Mouse (Mus musculus): ENCODE measurements around the gene Gm8180. TPM values are rescaled to one million over a fixed set of nuclear protein-coding genes. Genes with fewer than 3 reads are reported as not detected.
"Not testable (repeated sequence)": the region's sequence is repeated elsewhere in the genome, so short reads cannot be mapped to it uniquely, and the experiment has no call there.

Gene Gm8180
- polyA plus RNA-seq (2015; fragmentation: Nextera tagmentation; extraction: Ambion mirVana), result not detected in 2 replicates

GRCm38 (mm10) chr14:43784645-43785044 lies at the start of gene Gm8180:
Gene Gm8180, minus strand, starts transcription at chr14:43784745.
- not testable (repeated sequence) for DNase-seq (ENCODE audit: low spot score)

GRCm38 (mm10) chr14:43830385-43830784 lies 45.8 kb upstream of the Gm8180 start:
- not testable (repeated sequence) for DNase-seq (ENCODE audit: low spot score)

GRCm38 (mm10) chr14:43824176-43824575 lies 39.6 kb upstream of the Gm8180 start:
- DNase-seq (ENCODE audit: low spot score), result not testable (repeated sequence)

GRCm38 (mm10) chr14:43821869-43822268 lies 37.3 kb upstream of the Gm8180 start:
- DNase-seq (ENCODE audit: low spot score), result not testable (repeated sequence)

- DNase-seq (ENCODE audit: low spot score), result peak; percentile 13
Measured at GRCm38 (mm10) chr14:43812458-43812857, 27.9 kb upstream of the Gm8180 start.

GRCm38 (mm10) chr14:43808142-43808541 lies 23.6 kb upstream of the Gm8180 start:
- not testable (repeated sequence) for DNase-seq (ENCODE audit: low spot score)

GRCm38 (mm10) chr14:43804435-43804834 lies 19.9 kb upstream of the Gm8180 start:
- DNase-seq (ENCODE audit: low spot score), result not testable (repeated sequence)

GRCm38 (mm10) chr14:43796905-43797470 lies 12.4 kb upstream of the Gm8180 start:
- DNase-seq (ENCODE audit: low spot score), result not testable (repeated sequence)

GRCm38 (mm10) chr14:43796069-43796904 lies 11.7 kb upstream of the Gm8180 start:
- no peak for DNase-seq (ENCODE audit: low spot score)

- not testable (repeated sequence) for DNase-seq (ENCODE audit: low spot score)
Measured at GRCm38 (mm10) chr14:43793811-43794210, 9.3 kb upstream of the Gm8180 start.

GRCm38 (mm10) chr14:43747566-43747965 lies 37.0 kb downstream of the Gm8180 start, which contains the start of gene Gm6526:
Gene Gm6526, plus strand, starts transcription at chr14:43747866.
- DNase-seq (ENCODE audit: low spot score), result not testable (repeated sequence)

Other genes with a start within 250 kb of the Gm8180 start
- 0.17 TPM in 2 replicates for gene Gm5799, start 241.2 kb downstream of the Gm8180 start, polyA plus RNA-seq (2015; fragmentation: Nextera tagmentation; extraction: Ambion mirVana)
- not detected in 2 replicates for gene Gm17654, start 205.6 kb downstream of the Gm8180 start, polyA plus RNA-seq (2015; fragmentation: Nextera tagmentation; extraction: Ambion mirVana)
- gene Gm10375, start 176.7 kb downstream of the Gm8180 start, polyA plus RNA-seq (2015; fragmentation: Nextera tagmentation; extraction: Ambion mirVana), result not detected in 2 replicates
- gene Gm8165, start 107.5 kb downstream of the Gm8180 start, polyA plus RNA-seq (2015; fragmentation: Nextera tagmentation; extraction: Ambion mirVana), result not detected in 2 replicates
- 1.5 and 1.8 TPM in 2 replicates for gene Gm7324, start 86.9 kb downstream of the Gm8180 start, polyA plus RNA-seq (2015; fragmentation: Nextera tagmentation; extraction: Ambion mirVana)
- gene Gm16506, start 57.3 kb downstream of the Gm8180 start, polyA plus RNA-seq (2015; fragmentation: Nextera tagmentation; extraction: Ambion mirVana), result not detected in 2 replicates
- gene Gm6526, start 36.9 kb downstream of the Gm8180 start, polyA plus RNA-seq (2015; fragmentation: Nextera tagmentation; extraction: Ambion mirVana), result not detected in 2 replicates
- 0.87 and 1.4 TPM in 2 replicates for gene Ear1, start 90.8 kb upstream of the Gm8180 start, polyA plus RNA-seq (2015; fragmentation: Nextera tagmentation; extraction: Ambion mirVana)
- not detected in 2 replicates for gene Ear10, start 138.8 kb upstream of the Gm8180 start, polyA plus RNA-seq (2015; fragmentation: Nextera tagmentation; extraction: Ambion mirVana)
- gene Gm8113, start 140.6 kb upstream of the Gm8180 start, polyA plus RNA-seq (2015; fragmentation: Nextera tagmentation; extraction: Ambion mirVana), result 6.5 and 6.6 TPM in 2 replicates
- gene Ang5, start 172.3 kb upstream of the Gm8180 start, polyA plus RNA-seq (2015; fragmentation: Nextera tagmentation; extraction: Ambion mirVana), result not detected in 2 replicates
- gene Ang6, start 217.5 kb upstream of the Gm8180 start, polyA plus RNA-seq (2015; fragmentation: Nextera tagmentation; extraction: Ambion mirVana), result not detected in 2 replicates